Comparison of ENCODE assay signal across 8 mouse cellular contexts in genomic region chr4:150112867-150113266, GRCm38 (mm10). TPM values are rescaled to one million over a fixed set of nuclear protein-coding genes. Genes with fewer than 3 reads are reported as not detected.
DNase-seq lines count a peak whose midpoint lies in the region.

No protein-coding gene starts in this region.

- H3K36me3 ChIP-seq in embryonic facial prominence, embryonic 10.5 days (replicated peaks): no peaks in the 10 kb centered on the region

- peaks cover 5% of the 10 kb centered on the region for H3K4me1 ChIP-seq in embryonic facial prominence, embryonic 10.5 days

- intact Hi-C loops in heart, postnatal 36 days (cut with DNase I): no loop called here

- peak overlapping the region; percentile 33 for H3K4me3 ChIP-seq in embryonic facial prominence, embryonic 10.5 days

- 0 out of 2 replicates have a peak overlapping the region, but pooled peaks have one; percentile 41 for H3K27ac ChIP-seq in embryonic facial prominence, embryonic 10.5 days (replicated peaks)

- H3K9me3 ChIP-seq in embryonic facial prominence, embryonic 10.5 days: no peaks in the 10 kb centered on the region

- DNase-seq in CD4-positive, CD25-positive, alpha-beta regulatory T cell, adult 2 months (ENCODE audit: low read depth, low spot score): peak; percentile 79
- DNase-seq in adrenal gland, adult 18-20 months (ENCODE audit: low spot score in 2 of 2): peak; percentile 58 to 66
- DNase-seq in embryonic facial prominence, embryonic 10.5 days (ENCODE audit: low spot score): peak; percentile 74
- DNase-seq in heart, postnatal 36 days: peak; percentile 52 to 76
- peak; percentile 48 for DNase-seq in layer of hippocampus, adult 9-11 months
- peak; percentile 75 for DNase-seq in lung, postnatal 14 days
- peak; percentile 54 for DNase-seq in retina, postnatal 7 days (ENCODE audit: low read depth, low spot score)
- DNase-seq in thymus, postnatal 4 days: peak; percentile 90

- H3K27me3 ChIP-seq in embryonic facial prominence, embryonic 10.5 days (replicated peaks; ENCODE audit: low read depth, poor library complexity, severe bottlenecking): no peaks in the 10 kb centered on the region

- WGBS in embryonic facial prominence, embryonic 10.5 days: 8% methylated on average over 15 of the region's 15 CpGs

RNA-seq across cellular contexts. Expression of gene Slc2a5, which starts 6.2 kb away (rescaled TPM):
- 10 to 100 TPM in 1 of 2 experiments, 1 to 10 TPM in 1; 5.9 to 30.2 TPM for total RNA-seq in adrenal gland, adult 18-20 months (2021)
- polyA plus RNA-seq in embryonic facial prominence, embryonic 10.5 days (2016; fragmentation: Nextera tagmentation; extraction: Ambion mirVana): 1.4 and 1.7 TPM in 2 replicates
- total RNA-seq in heart, postnatal 36 days (2021): under 1 TPM; 0.11 TPM

RNA-seq across cellular contexts. Expression of gene Gpr157, which starts 25.7 kb away (rescaled TPM):
- total RNA-seq in adrenal gland, adult 18-20 months (2021): 1 to 10 TPM; 1.1 to 1.6 TPM
- 0.49 and 0.55 TPM in 2 replicates for polyA plus RNA-seq in embryonic facial prominence, embryonic 10.5 days (2016; fragmentation: Nextera tagmentation; extraction: Ambion mirVana)
- total RNA-seq in heart, postnatal 36 days (2021): 10 to 100 TPM; 26.7 to 41.1 TPM

RNA-seq across cellular contexts. Expression of gene Slc2a7, which starts 35.9 kb away (rescaled TPM):
- not detected for total RNA-seq in adrenal gland, adult 18-20 months (2021)
- polyA plus RNA-seq in embryonic facial prominence, embryonic 10.5 days (2016; fragmentation: Nextera tagmentation; extraction: Ambion mirVana): not detected in 2 replicates
- total RNA-seq in heart, postnatal 36 days (2021): not detected

Comparison
In these comparisons a context has a peak if more than half of its experiments do, and no peak if none do; other contexts are left out.
1. Peak in every context shown above with its lines: DNase-seq, H3K4me3 ChIP-seq and H3K27ac ChIP-seq.
2. RNA of gene Slc2a5, which starts 6.2 kb away (total RNA-seq): 5.9 to 30.2 TPM in adrenal gland, adult 18-20 months; 0.11 TPM in heart, postnatal 36 days; every median in the first group is over 4 times any median in the second.
3. RNA of gene Gpr157, which starts 25.7 kb away (total RNA-seq): 26.7 to 41.1 TPM in heart, postnatal 36 days; 1.1 to 1.6 TPM in adrenal gland, adult 18-20 months; every median in the first group is over 10 times any median in the second.